Mouse (Mus musculus) adrenal gland, postnatal 14 days (tissue): ENCODE measurements at regions not wholly inside any gene's neighbourhood (a gene's known extent, or its start where the extent isn't known, plus 50 kb on each side); places are given as distances from the start of the nearest gene placed in this dataset.

ENCODE experiments used
- DNase-seq: peaks from one replicate; pipeline ENCODE4 v3.0.0; 2021; ENCODE audit warnings: mixed read lengths

DNA sequence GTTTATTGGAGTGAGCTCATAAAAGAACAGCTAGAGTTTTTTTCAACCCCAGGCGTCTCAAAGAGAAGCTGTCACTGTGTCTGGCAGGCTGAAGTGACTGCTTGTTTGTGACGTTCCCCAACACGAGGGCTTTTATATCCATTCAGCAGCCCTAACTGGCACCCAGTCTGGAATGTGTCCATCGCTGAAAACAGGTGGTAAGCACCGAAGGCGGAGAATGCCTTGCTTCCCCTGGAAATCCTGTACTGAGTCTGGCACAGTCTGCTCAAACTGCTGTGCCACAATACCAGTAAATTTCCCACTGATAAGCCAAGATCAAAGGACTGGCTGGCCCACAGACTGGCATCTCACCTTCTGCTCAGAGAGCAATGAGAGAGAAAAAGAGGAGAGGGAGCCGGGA, 59.1 kb upstream of the Abca1 start:
- DNase-seq, result peak; percentile 21

DNA sequence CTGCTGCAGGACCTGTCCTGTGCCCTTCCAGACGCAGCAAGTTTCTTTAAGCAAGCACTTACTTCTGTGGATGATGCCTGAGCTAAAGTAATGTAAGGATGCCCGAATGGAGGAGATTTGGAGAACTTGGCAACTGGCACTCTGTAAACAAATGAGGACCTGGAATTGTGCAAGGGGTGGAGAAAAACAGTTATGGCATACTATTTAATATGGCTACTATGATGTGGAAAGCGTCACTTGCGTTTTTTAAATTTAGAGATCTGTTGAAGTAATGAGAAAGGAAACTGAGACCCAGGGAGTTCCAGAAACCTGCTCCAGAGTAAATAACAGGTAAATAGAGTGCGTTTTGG, 58.6 kb upstream of the Abca1 start:
- DNase-seq, result no peak

DNA sequence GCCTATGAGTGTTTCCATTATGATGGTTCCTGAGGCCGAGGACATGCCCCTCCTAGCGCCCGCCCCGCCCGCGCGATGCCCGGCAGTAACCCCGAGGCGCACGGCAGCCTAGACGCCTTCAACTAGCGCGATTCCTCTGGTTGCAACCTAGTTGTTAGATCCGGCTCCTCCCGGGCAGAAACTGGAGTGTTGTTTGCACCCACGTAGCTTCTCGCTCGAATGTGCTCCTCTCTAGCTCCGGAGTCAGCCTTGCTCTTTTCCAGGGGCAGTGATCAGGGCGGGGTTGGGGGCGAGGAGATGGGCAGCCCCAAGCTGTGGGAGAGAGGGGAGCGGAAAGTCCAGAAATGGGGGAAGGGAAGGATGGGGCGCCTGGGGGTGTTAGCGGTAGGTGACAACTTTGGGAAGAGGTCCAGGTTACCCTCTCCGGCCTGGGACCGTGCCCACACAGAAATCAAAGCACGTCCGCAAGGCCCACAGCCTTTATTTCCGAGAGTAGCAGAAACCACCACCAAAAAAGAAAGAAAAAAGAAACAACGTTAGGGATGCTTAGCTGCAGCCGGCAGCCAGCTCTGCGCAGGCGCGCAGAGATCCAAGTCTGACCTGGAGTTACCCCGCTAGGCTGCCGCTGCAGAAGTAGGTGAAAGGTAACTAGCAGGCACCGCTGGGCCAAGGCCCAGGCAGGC, 58.1 kb upstream of the Abca1 start:
- peak; percentile 90 for DNase-seq

DNA sequence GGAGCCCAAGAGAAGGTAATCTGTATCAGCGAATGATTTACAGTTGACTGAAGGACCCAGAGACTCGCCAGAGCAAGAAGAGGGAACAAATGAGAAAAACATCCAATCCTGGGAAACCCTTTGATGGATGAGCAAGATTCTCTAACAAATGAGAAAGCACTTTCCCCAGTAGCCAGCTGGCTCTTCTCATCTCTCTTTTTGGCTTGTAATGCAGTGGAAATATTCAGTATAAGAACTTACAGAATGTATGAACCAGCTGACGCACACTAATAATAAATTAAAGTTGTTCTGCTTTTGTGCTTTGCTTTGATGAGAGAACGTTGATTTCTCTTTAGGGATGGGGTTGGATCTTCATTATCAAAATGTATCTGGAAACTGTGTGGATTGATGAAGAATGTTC, 52.8 kb upstream of the Abca1 start:
- DNase-seq, result no peak

DNA sequence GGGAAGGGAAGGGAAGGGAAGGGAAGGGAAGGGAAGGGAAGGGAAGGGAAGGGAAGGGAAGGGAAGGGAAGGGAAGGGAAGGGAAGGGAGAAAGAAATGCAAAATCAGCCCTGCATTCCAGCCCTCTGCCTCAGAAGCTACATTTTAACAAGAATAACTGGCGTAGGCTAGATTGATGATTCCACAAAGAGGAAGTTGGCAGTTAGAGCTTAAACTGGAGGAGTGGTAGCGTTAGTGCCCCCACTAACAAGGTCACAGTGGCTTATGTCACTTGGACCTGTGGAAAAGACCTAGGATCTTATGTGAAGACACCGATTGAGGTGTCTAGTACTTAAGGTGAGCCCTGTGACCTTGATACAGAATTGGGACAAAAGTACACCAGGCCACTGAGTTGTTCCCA, 51.0 kb upstream of the Abca1 start:
- DNase-seq, result no peak
